Mouse (Mus musculus) fibroblast of lung, adult 2 months (primary cell): ENCODE results near the gene Pakap.

Source experiments
- DNase-seq: peaks from one replicate; pipeline ENCODE4 v3.0.0-alpha.2; 2011; ENCODE audit warnings: low read depth

Gene Pakap

GRCm38 (mm10) chr4:57916201-57916661 lies 348.3 kb downstream of the Pakap start, which contains the start of gene D630039A03Rik:
Gene D630039A03Rik (minus strand): TSS chr4:57916297.
- DNase-seq: peak; percentile 18

GRCm38 (mm10) chr4:57916711-57917110 lies 348.7 kb downstream of the Pakap start:
- DNase-seq: no peak

GRCm38 (mm10) chr4:57919494-57920423 lies 351.8 kb downstream of the Pakap start:
- DNase-seq: no peak

GRCm38 (mm10) chr4:57920522-57920921 lies 352.5 kb downstream of the Pakap start:
- no peak for DNase-seq

- no peak for DNase-seq
These were observed 354.2 kb downstream of the Pakap start for GRCm38 (mm10) chr4:57922171-57922570.

- no peak for DNase-seq
These were observed 356.6 kb downstream of the Pakap start for GRCm38 (mm10) chr4:57924556-57925071.

- no peak for DNase-seq
These were observed 359.7 kb downstream of the Pakap start for GRCm38 (mm10) chr4:57927464-57928205.

GRCm38 (mm10) chr4:57930559-57931170 lies 362.7 kb downstream of the Pakap start:
- no peak for DNase-seq

GRCm38 (mm10) chr4:57934181-57934580 lies 366.2 kb downstream of the Pakap start:
- DNase-seq: no peak

- DNase-seq: no peak
These were observed 369.3 kb downstream of the Pakap start for GRCm38 (mm10) chr4:57937292-57937691.

- no peak for DNase-seq
These were observed 372.7 kb downstream of the Pakap start for GRCm38 (mm10) chr4:57940631-57941030.

- DNase-seq: no peak
These were observed 374.9 kb downstream of the Pakap start for GRCm38 (mm10) chr4:57942892-57943291.
